Mouse (Mus musculus) spleen, postnatal 36 days (tissue): ENCODE measurements around the gene Krtap9-5.

Experiments
- DNase-seq, 2 experiments: peaks; one replicate each; pipeline ENCODE4 v3.0.0; 2022; ENCODE audit warnings: low spot score in 2 of 2, mixed read lengths in 1 of 2

The Krtap9-5 gene

GRCm38 (mm10) chr11:99948175-99948574 lies at the start of gene Krtap9-5:
TSS of gene Krtap9-5 (plus strand) at chr11:99948475.
- DNase-seq: no peak

GRCm38 (mm10) chr11:99907620-99908019 lies 40.7 kb upstream of the Krtap9-5 start, which contains the start of gene Krtap31-1:
TSS of gene Krtap31-1 (plus strand) at chr11:99907920.
- no peak for DNase-seq

- no peak for DNase-seq
Observed at GRCm38 (mm10) chr11:99914451-99914850, 33.8 kb upstream of the Krtap9-5 start, which contains the start of gene Gm11565. TSS of gene Gm11565 (plus strand) at chr11:99914751.

GRCm38 (mm10) chr11:99935991-99936390 lies 12.3 kb upstream of the Krtap9-5 start, which contains the start of gene Krtap31-2:
TSS of gene Krtap31-2 (plus strand) at chr11:99936291.
- DNase-seq: no peak

- DNase-seq: no peak
Observed at GRCm38 (mm10) chr11:99937751-99938264, 10.5 kb upstream of the Krtap9-5 start.

- DNase-seq: no peak
Observed at GRCm38 (mm10) chr11:99964213-99964612, 15.9 kb downstream of the Krtap9-5 start.

- DNase-seq: no peak
Observed at GRCm38 (mm10) chr11:99965961-99966360, 17.7 kb downstream of the Krtap9-5 start.

- no peak for DNase-seq
Observed at GRCm38 (mm10) chr11:99978953-99979352, 30.7 kb downstream of the Krtap9-5 start, which contains the start of gene Krtap29-1. TSS of gene Krtap29-1 (minus strand) at chr11:99979053.

- no peak for DNase-seq
Observed at GRCm38 (mm10) chr11:99982731-99983130, 34.5 kb downstream of the Krtap9-5 start.

- DNase-seq: no peak
Observed at GRCm38 (mm10) chr11:99983442-99983841, 35.2 kb downstream of the Krtap9-5 start.

GRCm38 (mm10) chr11:99985291-99986092 lies 37.2 kb downstream of the Krtap9-5 start:
- DNase-seq: no peak

- DNase-seq: no peak
Observed at GRCm38 (mm10) chr11:99986180-99986647, 37.9 kb downstream of the Krtap9-5 start, which contains the start of gene Krtap16-1. TSS of gene Krtap16-1 (minus strand) at chr11:99986597.

GRCm38 (mm10) chr11:99988530-99988929 lies 40.3 kb downstream of the Krtap9-5 start:
- no peak for DNase-seq

- DNase-seq: no peak
Observed at GRCm38 (mm10) chr11:99989881-99990405, 41.7 kb downstream of the Krtap9-5 start.

- DNase-seq: no peak
Observed at GRCm38 (mm10) chr11:99990571-99990970, 42.3 kb downstream of the Krtap9-5 start.

- no peak for DNase-seq
Observed at GRCm38 (mm10) chr11:99993620-99994383, 45.5 kb downstream of the Krtap9-5 start, which contains the start of gene Krtap17-1. TSS of gene Krtap17-1 (minus strand) at chr11:99993994.

- no peak for DNase-seq
Observed at GRCm38 (mm10) chr11:99994384-99994661, 46.0 kb downstream of the Krtap9-5 start.

GRCm38 (mm10) chr11:99999091-99999490 lies 50.8 kb downstream of the Krtap9-5 start:
- DNase-seq: no peak
